Comparison of ENCODE assay signal across 8 mouse cellular contexts in genomic region chr4:32950356-32951034, GRCm38 (mm10). TPM values are rescaled to one million over a fixed set of nuclear protein-coding genes. Genes with fewer than 3 reads are reported as not detected.
DNase-seq lines count a peak whose midpoint lies in the region; ATAC-seq lines count a peak whose summit lies in the region.

Gene Ankrd6 (minus strand): TSS chr4:32950841.

- H3K27ac ChIP-seq in hindbrain, embryonic 14.5 days, result no peak within 1 kb of the TSS

- no peaks in the 10 kb centered on the region for H3K36me3 ChIP-seq in hindbrain, embryonic 14.5 days (replicated peaks; ENCODE audit: control insufficient read depth, insufficient read depth)

- peaks cover 5% of the 10 kb centered on the region; the same call in 1 of the 2 replicates for H3K27me3 ChIP-seq in hindbrain, embryonic 14.5 days (ENCODE audit: control insufficient read depth, insufficient read depth, low read length)

- H3K9ac ChIP-seq in hindbrain, embryonic 14.5 days, result peak within 1 kb of the TSS; percentile 66

- H3K4me1 ChIP-seq in hindbrain, embryonic 14.5 days (replicated peaks; ENCODE audit: control insufficient read depth, insufficient read depth, low read length), result peaks cover 16% of the 10 kb centered on the region; the same call in 1 of the 2 replicates

- ATAC-seq in hindbrain, embryonic 14.5 days (ENCODE audit: low FRiP score), result peak; percentile 91

- peak within 1 kb of the TSS; percentile 63 for H3K4me3 ChIP-seq in hindbrain, embryonic 14.5 days (replicated peaks; ENCODE audit: low read length)

- peak within 1 kb of the TSS; percentile 69 for H3K4me2 ChIP-seq in hindbrain, embryonic 14.5 days (replicated peaks)

- WGBS in hindbrain, embryonic 14.5 days, result under 1% methylated on average over 60 of the region's 66 CpGs

- DNase-seq in T-cell, adult 2 months (ENCODE audit: low spot score), result peak; percentile 59
- DNase-seq in cerebellum, postnatal 36 days, result peak; percentile 80 to 88
- peak; percentile 82 to 83 for DNase-seq in frontal cortex, postnatal 36 days (ENCODE audit: low spot score in 2 of 2)
- peak; percentile 88 for DNase-seq in hindbrain, embryonic 14.5 days (ENCODE audit: low spot score)
- peak; percentile 79 to 84 for DNase-seq in left cerebral cortex, adult 18-20 months (ENCODE audit: low spot score in 2 of 2)
- DNase-seq in lung, postnatal 4 days, result peak; percentile 76 to 83
- DNase-seq in right cerebral cortex, adult 18-20 months, result peak; percentile 84
- peak; percentile 58 for DNase-seq in urinary bladder, adult 2 months (ENCODE audit: low spot score)

- no peaks in the 10 kb centered on the region for H3K9me3 ChIP-seq in hindbrain, embryonic 14.5 days (ENCODE audit: control insufficient read depth, low read length)

RNA-seq across cellular contexts. Expression of gene Ankrd6, which starts in this region (rescaled TPM):
- 23.0 and 24.7 TPM in 2 replicates for polyA plus RNA-seq in hindbrain, embryonic 14.5 days (2014; fragmentation: Nextera tagmentation; extraction: Ambion mirVana)
- total RNA-seq in left cerebral cortex, adult 18-20 months (2021), result 10 to 100 TPM; 55.8 to 59.2 TPM
- 0.96 and 1.8 TPM in 2 replicates for polyA plus RNA-seq in urinary bladder, adult 2 months (2012; rRNA removed)
